Mouse (Mus musculus) embryonic facial prominence, embryonic 14.5 days (tissue): ENCODE results near the gene Elovl1. TPM values are rescaled to one million over a fixed set of nuclear protein-coding genes. Genes with fewer than 3 reads are reported as not detected.

Experiments used
- ATAC-seq: fragments of 200-750 bp; cut with Nextera tagmentation; 2 replicates; pipeline ENCODE4 v1.8.0; 2017; ENCODE audit warnings: low read depth, moderate number of reproducible peaks, moderate TSS enrichment
- DNase-seq: peaks from one replicate; pipeline ENCODE4 v3.0.0-alpha.2; 2015; ENCODE audit warnings: low spot score
- H3K27ac ChIP-seq: fragments of 300-500 bp; sonication (generic); replicated peaks from 2 replicates; pipeline ENCODE4 v1.5.1; 2014; ENCODE audit warnings: low read depth, mild to moderate bottlenecking, low read length, moderate library complexity
- H3K27me3 ChIP-seq: fragments of 300-500 bp; sonication (generic); replicated peaks from 2 replicates; pipeline ENCODE4 v1.6.1; 2014; ENCODE audit warnings: low read length; ENCODE audit not compliant: control insufficient read depth, insufficient read depth
- H3K36me3 ChIP-seq: fragments of 300-500 bp; sonication (generic); 2 replicates; pipeline ENCODE4 v1.6.1; 2014; ENCODE audit warnings: low read length, mixed read lengths; ENCODE audit not compliant: control insufficient read depth, insufficient read depth
- H3K4me1 ChIP-seq: fragments of 300-500 bp; sonication (generic); 2 replicates; pipeline ENCODE4 v1.6.1; 2014; ENCODE audit warnings: antibody characterized with exemption, low read length; ENCODE audit not compliant: control insufficient read depth, insufficient read depth
- H3K4me2 ChIP-seq: fragments of 300-500 bp; sonication (generic); 2 replicates; pipeline ENCODE4 v1.6.1; 2014; ENCODE audit warnings: low read depth, mild to moderate bottlenecking, low read length, moderate library complexity, mixed read lengths
- H3K4me3 ChIP-seq: fragments of 300-500 bp; sonication (generic); 2 replicates; pipeline ENCODE4 v1.5.1; 2014; ENCODE audit warnings: low read depth, mild to moderate bottlenecking, low read length
- H3K9ac ChIP-seq: fragments of 300-500 bp; sonication (generic); 2 replicates; pipeline ENCODE4 v1.6.1; 2014; ENCODE audit warnings: low read depth, mild to moderate bottlenecking, low read length, moderate library complexity, mixed read lengths
- H3K9me3 ChIP-seq: fragments of 300-500 bp; sonication (generic); 2 replicates; pipeline ENCODE4 v1.6.1; 2016; ENCODE audit warnings: low read length; ENCODE audit not compliant: control insufficient read depth
- WGBS: fragments of 180-500 bp; shearing (Covaris S2); extraction: QIAGEN DNeasy Blood & Tissue Kit; methylation state at CpG from one replicate; pipeline ENCODE4 v1.1.7; 2014; 5-methylcytosine and 5-hydroxymethylcytosine counted together
- polyA plus RNA-seq: library from polyadenylated mRNA; unstranded; fragments of >200 nt; fragmentation: Nextera tagmentation; extraction: Ambion mirVana; gene quantifications from 2 replicates; pipeline ENCODE4 v1.2.1, GENCODE M21; 2014

Gene Elovl1
- polyA plus RNA-seq, 1 experiment from 2014 or later: 118 TPM

- H3K36me3 ChIP-seq: peaks cover 23% of the 10 kb centered on the region
- no peak for ATAC-seq
- H3K27ac ChIP-seq: peak overlapping the region; percentile 88
These were observed 9.9 kb downstream of the Elovl1 start for GRCm38 (mm10) chr4:118437829-118438253.

GRCm38 (mm10) chr4:118445088-118445487 is 17.2 kb downstream of the Elovl1 start:
- Histone ChIP-seq H3K4me1 (peaks cover 15% of the 10 kb centered on the region), H3K9me3 (no peaks in the 10 kb centered on the region), H3K27me3 (no peaks in the 10 kb centered on the region), H3K9ac (no peak overlapping the region), H3K4me3 (no peak overlapping the region), H3K27ac (no peak overlapping the region), H3K36me3 (no peaks in the 10 kb centered on the region), H3K4me2 (no peak overlapping the region)
- ATAC-seq (peak; percentile 7; the same call in 1 of the 2 replicates), DNase-seq (no peak)
- WGBS: 80% methylated on average over 10 of the region's 10 CpGs

More at GRCm38 (mm10) chr4:118437829-118438253, 9.9 kb downstream of the Elovl1 start:
- H3K4me3 ChIP-seq: peak overlapping the region; percentile 67
- WGBS: 7% methylated on average over 12 of the region's 12 CpGs
- no peaks in the 10 kb centered on the region for H3K27me3 ChIP-seq
- peak; percentile 59 for DNase-seq
- H3K9me3 ChIP-seq: no peaks in the 10 kb centered on the region
- peak overlapping the region; percentile 83 for H3K9ac ChIP-seq
- H3K4me2 ChIP-seq: peak overlapping the region; percentile 95
- peaks cover 21% of the 10 kb centered on the region; the same call in 1 of the 2 replicates for H3K4me1 ChIP-seq

- Histone ChIP-seq H3K4me2 (peak overlapping the region; percentile 85), H3K4me3 (peak overlapping the region; percentile 41), H3K27ac (no peak overlapping the region), H3K9ac (peak overlapping the region; percentile 67), H3K4me1 (peaks cover 15% of the 10 kb centered on the region), H3K9me3 (no peaks in the 10 kb centered on the region), H3K36me3 (no peaks in the 10 kb centered on the region), H3K27me3 (no peaks in the 10 kb centered on the region)
- peak; percentile 76 for ATAC-seq
- peak; percentile 39 for DNase-seq
- WGBS: 17% methylated on average over 13 of the region's 18 CpGs
These were observed 18.0 kb downstream of the Elovl1 start for GRCm38 (mm10) chr4:118445781-118446414.

GRCm38 (mm10) chr4:118446415-118447153 is 18.7 kb downstream of the Elovl1 start:
- DNase-seq (no peak), ATAC-seq (no peak)
- H3K4me2 ChIP-seq: peak overlapping the region; percentile 85
- H3K36me3 ChIP-seq: no peaks in the 10 kb centered on the region
- H3K4me3 ChIP-seq: peak overlapping the region; percentile 41
- H3K9ac ChIP-seq: peak overlapping the region; percentile 67
- peaks cover 15% of the 10 kb centered on the region for H3K4me1 ChIP-seq
- no peaks in the 10 kb centered on the region for H3K9me3 ChIP-seq
- H3K27me3 ChIP-seq: no peaks in the 10 kb centered on the region
- no peak overlapping the region for H3K27ac ChIP-seq
- 20% methylated on average over 24 of the region's 24 CpGs for WGBS

- 66% methylated on average over 9 of the region's 9 CpGs for WGBS
- H3K4me3 ChIP-seq: no peak within 1 kb of the TSS
- H3K27me3 ChIP-seq: no peaks in the 10 kb centered on the region
- no peak within 1 kb of the TSS for H3K27ac ChIP-seq
- no peaks in the 10 kb centered on the region for H3K4me1 ChIP-seq
- no peaks in the 10 kb centered on the region for H3K36me3 ChIP-seq
- H3K4me2 ChIP-seq: no peak within 1 kb of the TSS
- H3K9ac ChIP-seq: no peak within 1 kb of the TSS
- no peak for DNase-seq
- no peaks in the 10 kb centered on the region for H3K9me3 ChIP-seq
- no peak for ATAC-seq
These were observed 29.6 kb downstream of the Elovl1 start, which contains the start of gene Mpl for GRCm38 (mm10) chr4:118457345-118457975. Gene Mpl, minus strand, starts transcription at chr4:118457513.

- Histone ChIP-seq H3K4me1 (no peaks in the 10 kb centered on the region), H3K9ac (no peak overlapping the region), H3K27ac (no peak overlapping the region), H3K4me3 (no peak overlapping the region), H3K27me3 (no peaks in the 10 kb centered on the region), H3K9me3 (no peaks in the 10 kb centered on the region), H3K4me2 (no peak overlapping the region), H3K36me3 (no peaks in the 10 kb centered on the region)
- no peak for DNase-seq
- no peak for ATAC-seq
- WGBS: 87% methylated on average over 3 of the region's 3 CpGs
These were observed 37.1 kb downstream of the Elovl1 start for GRCm38 (mm10) chr4:118464956-118465355.

GRCm38 (mm10) chr4:118465697-118466163 is 37.8 kb downstream of the Elovl1 start:
- no peak for ATAC-seq
- no peak overlapping the region for H3K4me3 ChIP-seq
- H3K36me3 ChIP-seq: no peaks in the 10 kb centered on the region
- H3K9me3 ChIP-seq: no peaks in the 10 kb centered on the region
- H3K27ac ChIP-seq: no peak overlapping the region
- 42% methylated on average over 10 of the region's 11 CpGs for WGBS
- no peaks in the 10 kb centered on the region for H3K4me1 ChIP-seq
- H3K27me3 ChIP-seq: no peaks in the 10 kb centered on the region
- no peak overlapping the region for H3K4me2 ChIP-seq
- DNase-seq: no peak
- no peak overlapping the region for H3K9ac ChIP-seq

- H3K27me3 ChIP-seq: no peaks in the 10 kb centered on the region
- no peak overlapping the region for H3K27ac ChIP-seq
- no peak overlapping the region for H3K4me2 ChIP-seq
- ATAC-seq (no peak), DNase-seq (no peak)
- no peaks in the 10 kb centered on the region for H3K9me3 ChIP-seq
- H3K36me3 ChIP-seq: no peaks in the 10 kb centered on the region
- H3K9ac ChIP-seq: no peak overlapping the region
- H3K4me1 ChIP-seq: no peaks in the 10 kb centered on the region
- H3K4me3 ChIP-seq: no peak overlapping the region
- WGBS: 40% methylated on average over 6 of the region's 6 CpGs
These were observed 43.4 kb downstream of the Elovl1 start for GRCm38 (mm10) chr4:118471281-118471680.
